Mouse (Mus musculus): ENCODE results near the gene Dync2li1. TPM values are rescaled to one million over a fixed set of nuclear protein-coding genes. Genes with fewer than 3 reads are reported as not detected.

The Dync2li1 gene
- polyA plus RNA-seq, 1 experiment: 10.1 TPM

GRCm38 (mm10) chr17:84631836-84632235, 5.5 kb downstream of the Dync2li1 start:
- H3K4me2 ChIP-seq (ENCODE audit: low read depth): no peak overlapping the region
- H3K4me3 ChIP-seq: no peak overlapping the region
- no peak overlapping the region for H3ac ChIP-seq (ENCODE audit: control insufficient read depth, insufficient read length)
- no peaks in the 10 kb centered on the region for H3K36me3 ChIP-seq (ENCODE audit: control insufficient read depth, insufficient read depth)
- no peaks in the 10 kb centered on the region for H3K79me2 ChIP-seq (ENCODE audit: control insufficient read depth, insufficient read depth)
- TF ChIP-seq POLR2AphosphoS2 (IDR thresholded peaks at IDR 0.05; ENCODE audit: insufficient read length, low read depth) (no peak), SRF (IDR thresholded peaks at IDR 0.05; ENCODE audit: control insufficient read depth, insufficient read length, low read depth) (no peak), REST (IDR thresholded peaks at IDR 0.05; ENCODE audit: insufficient read depth, insufficient read length) (no peak), USF1 (IDR thresholded peaks at IDR 0.05; ENCODE audit: low read depth) (no peak), E2F4 (IDR thresholded peaks at IDR 0.05; ENCODE audit: insufficient read depth) (no peak), TCF3 (IDR thresholded peaks at IDR 0.05; ENCODE audit: insufficient read length, low read depth) (no peak), CEBPB (IDR thresholded peaks at IDR 0.05; ENCODE audit: insufficient read depth, poor library complexity, severe bottlenecking) (no peak), TCF12 (IDR thresholded peaks at IDR 0.05; ENCODE audit: insufficient read depth, poor library complexity, severe bottlenecking) (no peak), MYOD1 (IDR thresholded peaks at IDR 0.05; ENCODE audit: control insufficient read depth in 1 of 3, insufficient read length in 2 of 3, low read depth in 2 of 3) (no peak), MAX (IDR thresholded peaks at IDR 0.05; ENCODE audit: low read depth) (no peak)
- no peaks in the 10 kb centered on the region for H3K27me3 ChIP-seq (ENCODE audit: control insufficient read depth, insufficient read depth, insufficient read length)

GRCm38 (mm10) chr17:84633443-84633842, 7.1 kb downstream of the Dync2li1 start:
- Histone ChIP-seq H3K36me3 (ENCODE audit: control insufficient read depth, insufficient read depth) (no peaks in the 10 kb centered on the region), H3K4me2 (ENCODE audit: low read depth) (no peak overlapping the region), H3ac (ENCODE audit: control insufficient read depth, insufficient read length) (no peak overlapping the region), H3K27me3 (ENCODE audit: control insufficient read depth, insufficient read depth, insufficient read length) (no peaks in the 10 kb centered on the region), H3K4me3 (no peak overlapping the region), H3K79me2 (ENCODE audit: control insufficient read depth, insufficient read depth) (no peaks in the 10 kb centered on the region)
- TF ChIP-seq SRF (IDR thresholded peaks at IDR 0.05; ENCODE audit: control insufficient read depth, insufficient read length, low read depth) (no peak), TCF12 (IDR thresholded peaks at IDR 0.05; ENCODE audit: insufficient read depth, poor library complexity, severe bottlenecking) (no peak), POLR2AphosphoS2 (IDR thresholded peaks at IDR 0.05; ENCODE audit: insufficient read length, low read depth) (no peak), POLR2A (IDR thresholded peaks at IDR 0.05; ENCODE audit: insufficient read length, low read depth) (no peak), E2F4 (IDR thresholded peaks at IDR 0.05; ENCODE audit: insufficient read depth) (no peak), MAX (IDR thresholded peaks at IDR 0.05; ENCODE audit: low read depth) (no peak), MYOD1 (IDR thresholded peaks at IDR 0.05; ENCODE audit: control insufficient read depth in 1 of 3, insufficient read length in 2 of 3, low read depth in 2 of 3) (no peak)

GRCm38 (mm10) chr17:84636328-84636727, 10.0 kb downstream of the Dync2li1 start:
- H3K4me3 ChIP-seq: no peak overlapping the region
- no peak overlapping the region for H3K4me2 ChIP-seq (ENCODE audit: low read depth)
- H3K27me3 ChIP-seq (ENCODE audit: control insufficient read depth, insufficient read depth, insufficient read length): no peaks in the 10 kb centered on the region
- TF ChIP-seq MYOD1 (IDR thresholded peaks at IDR 0.05; ENCODE audit: control insufficient read depth in 1 of 3, insufficient read length in 2 of 3, low read depth in 2 of 3) (peak in 2 of 3 experiments; percentile 1 to 12), USF1 (IDR thresholded peaks at IDR 0.05; ENCODE audit: low read depth) (no peak)
- no peaks in the 10 kb centered on the region for H3K36me3 ChIP-seq (ENCODE audit: control insufficient read depth, insufficient read depth)
- no peaks in the 10 kb centered on the region for H3K79me2 ChIP-seq (ENCODE audit: control insufficient read depth, insufficient read depth)
- no peak overlapping the region for H3ac ChIP-seq (ENCODE audit: control insufficient read depth, insufficient read length)

- no peak for TF ChIP-seq TCF3 (IDR thresholded peaks at IDR 0.05; ENCODE audit: insufficient read length, low read depth)
- TF ChIP-seq POLR2AphosphoS2 (IDR thresholded peaks at IDR 0.05; ENCODE audit: insufficient read length, low read depth): no peak
- no peak for TF ChIP-seq REST (IDR thresholded peaks at IDR 0.05; ENCODE audit: insufficient read depth, insufficient read length)
- TF ChIP-seq SRF (IDR thresholded peaks at IDR 0.05; ENCODE audit: control insufficient read depth, insufficient read length, low read depth): no peak
- TF ChIP-seq E2F4 (IDR thresholded peaks at IDR 0.05; ENCODE audit: insufficient read depth): no peak
- TF ChIP-seq MYOG (IDR thresholded peaks at IDR 0.05; ENCODE audit: control insufficient read depth in 1 of 3, insufficient read depth in 1 of 3, insufficient read length in 2 of 3, low read depth in 2 of 3): no peak
- no peak for TF ChIP-seq POLR2A (IDR thresholded peaks at IDR 0.05; ENCODE audit: insufficient read length, low read depth)
- TF ChIP-seq MAX (IDR thresholded peaks at IDR 0.05; ENCODE audit: low read depth): no peak
- TF ChIP-seq CEBPB (IDR thresholded peaks at IDR 0.05; ENCODE audit: insufficient read depth, poor library complexity, severe bottlenecking): no peak
- H3K36me3 ChIP-seq (ENCODE audit: control insufficient read depth, insufficient read depth): no peaks in the 10 kb centered on the region
- H3K79me2 ChIP-seq (ENCODE audit: control insufficient read depth, insufficient read depth): no peaks in the 10 kb centered on the region
- no peak overlapping the region for H3ac ChIP-seq (ENCODE audit: control insufficient read depth, insufficient read length)
- H3K4me2 ChIP-seq (ENCODE audit: low read depth): no peak overlapping the region
- no peaks in the 10 kb centered on the region for H3K27me3 ChIP-seq (ENCODE audit: control insufficient read depth, insufficient read depth, insufficient read length)
- no peak overlapping the region for H3K4me3 ChIP-seq
Observed at GRCm38 (mm10) chr17:84637971-84638370, 11.7 kb downstream of the Dync2li1 start.

- Histone ChIP-seq H3K79me2 (ENCODE audit: control insufficient read depth, insufficient read depth) (no peaks in the 10 kb centered on the region), H3K4me3 (no peak overlapping the region), H3K27me3 (ENCODE audit: control insufficient read depth, insufficient read depth, insufficient read length) (no peaks in the 10 kb centered on the region), H3K36me3 (ENCODE audit: control insufficient read depth, insufficient read depth) (no peaks in the 10 kb centered on the region), H3K4me2 (ENCODE audit: low read depth) (no peak overlapping the region), H3ac (ENCODE audit: control insufficient read depth, insufficient read length) (no peak overlapping the region)
- TF ChIP-seq SRF (IDR thresholded peaks at IDR 0.05; ENCODE audit: control insufficient read depth, insufficient read length, low read depth): no peak
- no peak for TF ChIP-seq TCF12 (IDR thresholded peaks at IDR 0.05; ENCODE audit: insufficient read depth, poor library complexity, severe bottlenecking)
- no peak for TF ChIP-seq REST (IDR thresholded peaks at IDR 0.05; ENCODE audit: insufficient read depth, insufficient read length)
- no peak for TF ChIP-seq MYOG (IDR thresholded peaks at IDR 0.05; ENCODE audit: control insufficient read depth in 1 of 3, insufficient read depth in 1 of 3, insufficient read length in 2 of 3, low read depth in 2 of 3)
- TF ChIP-seq POLR2AphosphoS2 (IDR thresholded peaks at IDR 0.05; ENCODE audit: insufficient read length, low read depth): no peak
- no peak for TF ChIP-seq E2F4 (IDR thresholded peaks at IDR 0.05; ENCODE audit: insufficient read depth)
- TF ChIP-seq MAX (IDR thresholded peaks at IDR 0.05; ENCODE audit: low read depth): no peak
- TF ChIP-seq TCF3 (IDR thresholded peaks at IDR 0.05; ENCODE audit: insufficient read length, low read depth): no peak
- no peak for TF ChIP-seq CEBPB (IDR thresholded peaks at IDR 0.05; ENCODE audit: insufficient read depth, poor library complexity, severe bottlenecking)
Observed at GRCm38 (mm10) chr17:84639796-84640378, 13.6 kb downstream of the Dync2li1 start.

Data from myocyte (in vitro differentiated cells).